Mouse (Mus musculus): ENCODE measurements around the gene Tmem56. TPM values are rescaled to one million over a fixed set of nuclear protein-coding genes. Genes with fewer than 3 reads are reported as not detected.

Tmem56 gene
- polyA plus RNA-seq, 1 experiment, result 2.3 TPM

GRCm38 (mm10) chr3:121163271-121163819 lies 119.6 kb downstream of the Tmem56 start:
- WGBS, result 44% methylated on average over 7 of the region's 7 CpGs
- peak; percentile 70 for DNase-seq
- no peak overlapping the region for H3K4me3 ChIP-seq (replicated peaks; ENCODE audit: extremely low read depth, low read depth, low read length)
- no peaks in the 10 kb centered on the region for H3K4me1 ChIP-seq (ENCODE audit: control insufficient read depth, insufficient read depth, low read length)
- TF ChIP-seq CTCF (IDR thresholded peaks at IDR 0.05; ENCODE audit: insufficient read depth, low read length), result peak; percentile 87
- TF ChIP-seq POLR2A (IDR thresholded peaks at IDR 0.05; ENCODE audit: borderline replicate concordance, extremely low read depth, low read depth, low read length), result no peak

- Histone ChIP-seq H3K4me1 (ENCODE audit: control insufficient read depth, insufficient read depth, low read length) (no peaks in the 10 kb centered on the region), H3K4me3 (replicated peaks; ENCODE audit: extremely low read depth, low read depth, low read length) (no peak overlapping the region)
- no peak for DNase-seq
- TF ChIP-seq CTCF (IDR thresholded peaks at IDR 0.05; ENCODE audit: insufficient read depth, low read length), result no peak
- 53% methylated on average over 2 of the region's 2 CpGs for WGBS
These were observed 121.2 kb downstream of the Tmem56 start for GRCm38 (mm10) chr3:121161661-121162060.

- Histone ChIP-seq H3K4me3 (replicated peaks; ENCODE audit: extremely low read depth, low read depth, low read length) (no peak overlapping the region), H3K4me1 (ENCODE audit: control insufficient read depth, insufficient read depth, low read length) (no peaks in the 10 kb centered on the region)
- WGBS, result 42% methylated on average over 4 of the region's 4 CpGs
- TF ChIP-seq POLR2A (IDR thresholded peaks at IDR 0.05; ENCODE audit: borderline replicate concordance, extremely low read depth, low read depth, low read length), result no peak
- no peak for TF ChIP-seq CTCF (IDR thresholded peaks at IDR 0.05; ENCODE audit: insufficient read depth, low read length)
- DNase-seq, result no peak
These were observed 122.5 kb downstream of the Tmem56 start for GRCm38 (mm10) chr3:121160424-121160823.

GRCm38 (mm10) chr3:121159566-121159965 lies 123.3 kb downstream of the Tmem56 start:
- no peak for DNase-seq
- 61% methylated on average over 10 of the region's 10 CpGs for WGBS
- no peak overlapping the region for H3K4me3 ChIP-seq (replicated peaks; ENCODE audit: extremely low read depth, low read depth, low read length)
- no peaks in the 10 kb centered on the region for H3K4me1 ChIP-seq (ENCODE audit: control insufficient read depth, insufficient read depth, low read length)
- TF ChIP-seq CTCF (IDR thresholded peaks at IDR 0.05; ENCODE audit: insufficient read depth, low read length), result no peak
- TF ChIP-seq POLR2A (IDR thresholded peaks at IDR 0.05; ENCODE audit: borderline replicate concordance, extremely low read depth, low read depth, low read length), result no peak

- 82% methylated on average over 16 of the region's 16 CpGs for WGBS
- no peak for TF ChIP-seq POLR2A (IDR thresholded peaks at IDR 0.05; ENCODE audit: borderline replicate concordance, extremely low read depth, low read depth, low read length)
- TF ChIP-seq CTCF (IDR thresholded peaks at IDR 0.05; ENCODE audit: insufficient read depth, low read length), result no peak
- Histone ChIP-seq H3K4me3 (replicated peaks; ENCODE audit: extremely low read depth, low read depth, low read length) (no peak overlapping the region), H3K4me1 (ENCODE audit: control insufficient read depth, insufficient read depth, low read length) (no peaks in the 10 kb centered on the region)
- DNase-seq, result no peak
These were observed 124.0 kb downstream of the Tmem56 start for GRCm38 (mm10) chr3:121158901-121159351.

GRCm38 (mm10) chr3:121157546-121158330 lies 125.2 kb downstream of the Tmem56 start:
- TF ChIP-seq CTCF (IDR thresholded peaks at IDR 0.05; ENCODE audit: insufficient read depth, low read length), result no peak
- TF ChIP-seq POLR2A (IDR thresholded peaks at IDR 0.05; ENCODE audit: borderline replicate concordance, extremely low read depth, low read depth, low read length), result no peak
- Histone ChIP-seq H3K4me1 (ENCODE audit: control insufficient read depth, insufficient read depth, low read length) (no peaks in the 10 kb centered on the region), H3K4me3 (replicated peaks; ENCODE audit: extremely low read depth, low read depth, low read length) (no peak overlapping the region)
- no peak for DNase-seq
- 83% methylated on average over 10 of the region's 10 CpGs for WGBS

GRCm38 (mm10) chr3:121156451-121157186 lies 126.3 kb downstream of the Tmem56 start:
- H3K4me1 ChIP-seq (ENCODE audit: control insufficient read depth, insufficient read depth, low read length), result no peaks in the 10 kb centered on the region
- H3K4me3 ChIP-seq (replicated peaks; ENCODE audit: extremely low read depth, low read depth, low read length), result no peak overlapping the region
- DNase-seq, result no peak
- 78% methylated on average over 11 of the region's 11 CpGs for WGBS
- TF ChIP-seq CTCF (IDR thresholded peaks at IDR 0.05; ENCODE audit: insufficient read depth, low read length) (no peak), POLR2A (IDR thresholded peaks at IDR 0.05; ENCODE audit: borderline replicate concordance, extremely low read depth, low read depth, low read length) (no peak)

GRCm38 (mm10) chr3:121156043-121156442 lies 126.9 kb downstream of the Tmem56 start:
- Histone ChIP-seq H3K4me1 (ENCODE audit: control insufficient read depth, insufficient read depth, low read length) (no peaks in the 10 kb centered on the region), H3K4me3 (replicated peaks; ENCODE audit: extremely low read depth, low read depth, low read length) (no peak overlapping the region)
- WGBS, result 50% methylated on average over 7 of the region's 7 CpGs
- no peak for TF ChIP-seq CTCF (IDR thresholded peaks at IDR 0.05; ENCODE audit: insufficient read depth, low read length)
- no peak for TF ChIP-seq POLR2A (IDR thresholded peaks at IDR 0.05; ENCODE audit: borderline replicate concordance, extremely low read depth, low read depth, low read length)
- DNase-seq, result no peak

Other genes with a start within 250 kb of the Tmem56 start
- 1.6 and 3.3 TPM in 2 replicates for gene Rwdd3, start 111.4 kb downstream of the Tmem56 start, polyA plus RNA-seq (2012; rRNA removed)
- 19.6 and 24.5 TPM in 2 replicates for gene Alg14, start 8.7 kb upstream of the Tmem56 start, polyA plus RNA-seq (2012; rRNA removed)
- 165 and 170 TPM in 2 replicates for gene Cnn3, start 143.4 kb upstream of the Tmem56 start, polyA plus RNA-seq (2012; rRNA removed)
- 17.6 and 23.2 TPM in 2 replicates for gene Slc44a3, start 249.3 kb upstream of the Tmem56 start, polyA plus RNA-seq (2012; rRNA removed)